Mouse (Mus musculus) intestine, embryonic 14.5 days (tissue): ENCODE measurements around the gene Ttc30b. TPM values are rescaled to one million over a fixed set of nuclear protein-coding genes. Genes with fewer than 3 reads are reported as not detected.

Experiments
- ATAC-seq: fragments of 200-750 bp; cut with Nextera tagmentation; replicated peaks from 2 replicates; pipeline ENCODE4 v1.8.0; 2017; ENCODE audit warnings: low read depth, moderate number of reproducible peaks, moderate TSS enrichment, moderate library complexity; ENCODE audit not compliant: low FRiP score, low TSS enrichment
- DNase-seq: peaks from one replicate; pipeline ENCODE4 v3.0.0-alpha.2; 2018; ENCODE audit warnings: low spot score
- H3K27ac ChIP-seq: fragments of 300-500 bp; sonication (generic); 2 replicates; pipeline ENCODE4 v1.5.1; 2014; ENCODE audit warnings: low read depth, mild to moderate bottlenecking, control low read depth
- H3K27me3 ChIP-seq: fragments of 300-500 bp; sonication (generic); replicated peaks from 2 replicates; pipeline ENCODE4 v1.6.1; 2014; ENCODE audit warnings: low read length, control low read depth; ENCODE audit not compliant: control insufficient read depth, insufficient read depth
- H3K36me3 ChIP-seq: fragments of 300-500 bp; sonication (generic); 2 replicates; pipeline ENCODE4 v1.6.1; 2014; ENCODE audit warnings: low read length, control low read depth; ENCODE audit not compliant: control insufficient read depth, insufficient read depth
- H3K4me1 ChIP-seq: fragments of 300-500 bp; sonication (generic); replicated peaks from 2 replicates; pipeline ENCODE4 v1.6.1; 2014; ENCODE audit warnings: low read length, control low read depth, mixed read lengths; ENCODE audit not compliant: control insufficient read depth, insufficient read depth
- H3K4me2 ChIP-seq: fragments of 300-500 bp; sonication (generic); 2 replicates; pipeline ENCODE4 v1.6.1; 2014; ENCODE audit warnings: low read length
- H3K4me3 ChIP-seq: fragments of 300-500 bp; sonication (generic); 2 replicates; pipeline ENCODE4 v1.5.1; 2014; ENCODE audit warnings: low read depth, low read length, control low read depth, mixed read lengths
- H3K9ac ChIP-seq: fragments of 300-500 bp; sonication (generic); 2 replicates; pipeline ENCODE4 v1.6.1; 2014; ENCODE audit warnings: mild to moderate bottlenecking, low read length
- H3K9me3 ChIP-seq: fragments of 300-500 bp; sonication (generic); 2 replicates; pipeline ENCODE4 v1.6.1; 2016; ENCODE audit warnings: low read length, control low read depth; ENCODE audit not compliant: control insufficient read depth
- WGBS: fragments of 180-500 bp; shearing (Covaris S2); extraction: QIAGEN DNeasy Blood & Tissue Kit; methylation state at CpG from one replicate; pipeline ENCODE4 v1.1.7; 2014; 5-methylcytosine and 5-hydroxymethylcytosine counted together
- polyA plus RNA-seq: library from polyadenylated mRNA; unstranded; fragments of >200 nt; fragmentation: Nextera tagmentation; extraction: Ambion mirVana; gene quantifications from 2 replicates; pipeline ENCODE4 v1.2.1, GENCODE M21; 2014

Gene Ttc30b
- polyA plus RNA-seq, 1 experiment from 2014 or later, result 9.3 TPM

DNA sequence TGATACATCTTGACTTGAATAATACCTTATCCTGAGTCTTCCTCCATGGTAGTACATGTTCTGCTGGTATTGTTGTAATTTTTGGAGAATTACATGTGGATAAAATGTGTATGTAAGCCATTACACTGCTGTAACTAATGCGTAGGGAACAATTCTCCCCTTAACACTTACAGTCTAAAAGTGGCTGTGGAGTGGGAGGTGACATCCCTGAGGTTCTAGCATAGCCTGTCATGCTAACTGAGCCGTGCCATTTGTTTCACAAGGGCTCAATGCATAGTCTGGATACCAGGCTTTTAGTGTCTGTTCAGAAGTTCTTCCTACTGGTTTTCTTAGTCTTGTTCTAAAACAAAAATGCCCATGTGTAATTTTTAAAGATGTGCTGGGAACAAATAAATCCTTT lies 7.4 kb downstream of the Ttc30b start:
- Histone ChIP-seq H3K36me3 (peaks cover 11% of the 10 kb centered on the region; the same call in 1 of the 2 replicates), H3K4me1 (no peaks in the 10 kb centered on the region), H3K27ac (no peak overlapping the region), H3K4me3 (no peak overlapping the region), H3K9me3 (no peaks in the 10 kb centered on the region), H3K9ac (no peak overlapping the region), H3K27me3 (0 out of 2 replicates have a peak, but pooled peaks cover 3% of the 10 kb centered on the region), H3K4me2 (no peak overlapping the region)
- ATAC-seq (no peak), DNase-seq (no peak)
- WGBS, result 94% methylated on average over 2 of the region's 2 CpGs

DNA sequence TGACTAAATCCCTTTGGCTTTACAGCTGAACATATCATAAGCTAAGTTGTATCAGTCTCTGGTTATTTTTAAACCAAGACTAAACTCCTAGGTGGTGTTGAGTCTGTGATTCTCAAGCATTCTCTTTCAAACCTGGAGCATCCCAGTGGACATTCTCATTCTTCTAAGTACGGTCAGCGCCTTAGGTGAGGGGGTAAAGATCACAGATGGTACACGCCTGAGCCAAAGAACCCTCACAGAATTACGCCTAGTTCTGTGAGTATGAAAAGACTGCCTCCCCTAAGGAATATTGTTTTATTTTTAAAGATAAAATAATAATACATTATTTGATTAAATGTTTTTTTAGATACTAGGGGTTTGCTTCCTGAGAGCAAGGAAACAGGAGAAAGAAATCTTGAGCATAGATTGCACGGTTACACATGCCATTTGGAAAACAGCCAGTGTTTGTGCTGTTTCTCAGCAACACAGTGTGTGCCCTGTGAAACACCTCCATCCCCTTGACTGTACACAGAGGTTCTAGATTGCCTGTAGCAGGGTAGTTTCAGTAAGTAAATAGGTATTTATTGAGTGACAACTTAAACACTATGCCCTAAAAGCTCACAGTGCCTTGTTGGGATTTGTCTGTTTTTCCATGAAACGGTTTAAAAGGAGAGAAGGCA lies 8.5 kb downstream of the Ttc30b start:
- Histone ChIP-seq H3K27me3 (0 out of 2 replicates have a peak, but pooled peaks cover 3% of the 10 kb centered on the region), H3K9me3 (no peaks in the 10 kb centered on the region), H3K4me2 (no peak overlapping the region), H3K4me3 (no peak overlapping the region), H3K4me1 (no peaks in the 10 kb centered on the region), H3K27ac (no peak overlapping the region), H3K36me3 (peaks cover 13% of the 10 kb centered on the region; the same call in 1 of the 2 replicates), H3K9ac (no peak overlapping the region)
- ATAC-seq (no peak), DNase-seq (no peak)
- WGBS, result 97% methylated on average over 6 of the region's 6 CpGs

DNA sequence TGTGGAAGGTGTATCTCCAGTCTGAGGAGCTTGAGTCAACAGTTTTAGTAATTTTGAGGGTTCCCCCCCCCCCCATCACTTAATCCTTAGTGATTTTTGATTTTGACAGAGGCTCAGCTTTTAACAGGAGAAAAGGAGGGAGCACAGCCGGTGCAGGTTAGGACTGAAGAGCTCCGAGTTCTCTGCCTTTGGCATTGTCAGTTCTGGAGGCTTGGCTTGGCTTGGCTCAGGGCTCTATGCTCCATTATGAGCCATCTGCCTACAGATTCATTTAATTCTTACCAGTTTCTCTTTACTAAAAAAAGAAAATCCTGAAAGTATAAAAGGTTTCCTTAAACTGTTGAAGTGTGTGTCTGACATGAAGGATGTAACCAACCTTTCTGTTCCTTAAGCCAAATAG lies 9.2 kb downstream of the Ttc30b start:
- no peak overlapping the region for H3K4me3 ChIP-seq
- H3K9ac ChIP-seq, result no peak overlapping the region
- peaks cover 13% of the 10 kb centered on the region; the same call in 1 of the 2 replicates for H3K36me3 ChIP-seq
- H3K9me3 ChIP-seq, result no peaks in the 10 kb centered on the region
- no peaks in the 10 kb centered on the region for H3K4me1 ChIP-seq
- no peak overlapping the region for H3K27ac ChIP-seq
- DNase-seq (no peak), ATAC-seq (no peak)
- 0 out of 2 replicates have a peak, but pooled peaks cover 6% of the 10 kb centered on the region for H3K27me3 ChIP-seq
- 85% methylated on average over 2 of the region's 2 CpGs for WGBS
- H3K4me2 ChIP-seq, result no peak overlapping the region

DNA sequence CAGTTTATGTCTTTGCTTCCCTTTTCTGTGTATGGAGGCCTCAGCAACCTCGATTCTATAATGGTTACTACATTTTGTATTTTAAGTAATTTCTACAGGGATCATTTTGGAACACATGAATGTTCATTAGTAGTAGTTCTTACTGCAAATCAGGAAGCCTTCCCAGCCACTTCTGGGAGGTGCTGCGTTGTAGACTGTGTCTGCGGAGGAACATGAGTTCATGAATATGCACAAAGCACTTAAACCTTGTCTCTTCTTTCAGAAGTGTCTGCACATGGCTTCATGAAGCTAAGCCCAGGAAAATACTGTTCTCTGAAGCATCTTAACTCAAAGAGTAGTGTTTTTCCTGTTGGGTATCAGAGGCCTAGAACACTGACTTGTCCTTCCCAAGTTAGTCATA lies 10.4 kb downstream of the Ttc30b start:
- no peaks in the 10 kb centered on the region for H3K9me3 ChIP-seq
- ATAC-seq (no peak), DNase-seq (no peak)
- H3K27me3 ChIP-seq, result peaks cover 13% of the 10 kb centered on the region; the same call in 1 of the 2 replicates
- H3K4me1 ChIP-seq, result no peaks in the 10 kb centered on the region
- H3K4me3 ChIP-seq, result no peak overlapping the region
- H3K9ac ChIP-seq, result no peak overlapping the region
- H3K27ac ChIP-seq, result no peak overlapping the region
- H3K4me2 ChIP-seq, result no peak overlapping the region
- 96% methylated on average over 3 of the region's 3 CpGs for WGBS
- H3K36me3 ChIP-seq, result peaks cover 13% of the 10 kb centered on the region; the same call in 1 of the 2 replicates

DNA sequence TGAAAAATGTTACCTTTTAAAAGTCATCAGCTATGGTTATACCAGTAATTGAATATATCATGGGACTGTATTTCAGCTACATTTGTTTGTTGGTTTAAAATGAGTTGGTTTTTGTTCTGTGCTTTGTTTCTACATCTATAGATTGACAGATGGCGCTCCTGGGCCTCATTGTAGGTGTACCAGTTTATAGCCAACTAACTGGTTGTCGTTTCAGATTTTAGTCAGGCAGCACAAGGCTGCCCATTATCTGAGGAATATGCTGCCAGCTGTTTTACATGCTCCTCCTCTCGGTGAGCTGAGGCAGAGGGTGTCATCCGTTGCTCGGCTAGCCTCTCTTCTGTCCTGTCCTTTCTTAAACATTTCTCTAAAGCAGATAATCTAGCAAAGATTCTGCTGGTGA lies 12.3 kb downstream of the Ttc30b start:
- Histone ChIP-seq H3K36me3 (peaks cover 13% of the 10 kb centered on the region; the same call in 1 of the 2 replicates), H3K4me2 (no peak overlapping the region), H3K9me3 (no peaks in the 10 kb centered on the region), H3K4me1 (no peaks in the 10 kb centered on the region), H3K4me3 (no peak overlapping the region), H3K27me3 (peaks cover 20% of the 10 kb centered on the region; the same call in 1 of the 2 replicates), H3K9ac (no peak overlapping the region), H3K27ac (no peak overlapping the region)
- 83% methylated on average over 5 of the region's 5 CpGs for WGBS
- DNase-seq, result no peak
- ATAC-seq, result no peak

DNA sequence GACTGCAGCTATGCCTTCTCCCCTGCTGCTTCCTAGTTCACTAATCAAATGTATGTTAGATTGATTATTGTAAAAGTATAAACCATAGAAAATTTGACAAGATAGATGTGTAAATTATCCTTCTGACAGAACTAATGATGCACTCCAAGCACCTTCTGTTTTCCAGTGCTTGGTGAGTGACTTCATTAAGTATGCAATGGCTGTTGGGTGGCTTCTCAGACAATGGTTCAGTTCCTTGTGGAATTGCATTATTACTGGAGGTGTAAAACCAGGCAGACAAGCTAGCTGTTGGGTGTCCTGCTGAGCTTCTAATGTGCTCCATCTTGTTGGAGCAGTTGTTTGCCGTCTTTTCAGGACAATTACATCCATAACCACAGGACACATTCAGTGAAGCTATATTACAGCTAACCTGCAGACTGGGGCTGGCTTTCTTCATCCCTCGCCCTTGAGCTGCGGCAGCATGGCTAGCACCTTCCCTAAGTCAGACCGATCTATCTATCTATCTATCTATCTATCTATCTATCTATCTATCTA lies 14.5 kb downstream of the Ttc30b start:
- peaks cover 17% of the 10 kb centered on the region; the same call in 1 of the 2 replicates for H3K27me3 ChIP-seq
- no peaks in the 10 kb centered on the region for H3K4me1 ChIP-seq
- no peak for DNase-seq
- H3K9ac ChIP-seq, result no peak overlapping the region
- peaks cover 10% of the 10 kb centered on the region; the same call in 1 of the 2 replicates for H3K36me3 ChIP-seq
- no peaks in the 10 kb centered on the region for H3K9me3 ChIP-seq
- no peak overlapping the region for H3K4me3 ChIP-seq
- 84% methylated on average over 4 of the region's 4 CpGs for WGBS
- no peak overlapping the region for H3K27ac ChIP-seq
- no peak for ATAC-seq
- no peak overlapping the region for H3K4me2 ChIP-seq

DNA sequence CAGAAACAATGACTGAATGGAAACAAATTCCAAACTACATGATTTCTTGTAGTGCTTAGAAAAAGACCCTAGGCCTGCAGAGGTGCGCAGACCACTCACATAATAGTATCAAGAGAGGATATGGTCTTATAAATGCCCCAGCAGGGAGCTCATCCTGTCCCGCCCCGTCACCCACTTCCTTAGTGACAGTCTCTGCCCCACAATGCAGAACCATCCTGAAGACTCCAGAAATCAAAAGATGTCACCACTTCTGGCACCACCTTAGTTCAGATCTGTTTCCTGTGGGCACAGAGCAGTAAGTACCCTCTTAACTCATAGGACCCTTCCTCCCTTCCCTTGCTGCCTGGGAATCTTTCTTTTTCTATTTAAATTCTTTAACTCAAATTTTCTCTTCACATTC lies 23.3 kb downstream of the Ttc30b start:
- H3K4me3 ChIP-seq, result no peak overlapping the region
- WGBS, result 90% methylated on average over 3 of the region's 3 CpGs
- no peak overlapping the region for H3K27ac ChIP-seq
- 0 out of 2 replicates have a peak, but pooled peaks cover 9% of the 10 kb centered on the region for H3K27me3 ChIP-seq
- no peaks in the 10 kb centered on the region for H3K4me1 ChIP-seq
- DNase-seq (no peak), ATAC-seq (no peak)
- no peak overlapping the region for H3K9ac ChIP-seq
- no peak overlapping the region for H3K4me2 ChIP-seq
- H3K36me3 ChIP-seq, result peaks cover 35% of the 10 kb centered on the region
- H3K9me3 ChIP-seq, result no peaks in the 10 kb centered on the region

DNA sequence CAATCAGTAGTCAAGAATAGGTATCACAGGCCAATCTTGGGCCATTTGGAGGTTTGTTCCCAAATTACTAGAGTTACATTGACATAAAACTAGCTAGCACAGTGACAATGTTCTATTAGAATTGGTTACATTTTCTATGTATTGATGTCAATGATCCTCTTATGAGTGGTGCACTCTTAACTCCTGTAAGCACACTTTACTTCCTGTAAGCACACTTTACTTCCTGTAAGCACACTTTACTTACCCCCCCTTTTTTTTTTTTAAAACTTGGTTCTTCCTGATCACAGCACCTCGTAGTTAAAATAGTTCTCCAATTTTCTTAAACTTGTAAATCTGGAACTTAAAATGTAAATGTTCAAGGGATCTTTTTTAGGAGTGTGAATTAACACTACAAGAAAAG lies 31.2 kb downstream of the Ttc30b start:
- Histone ChIP-seq H3K4me1 (no peaks in the 10 kb centered on the region), H3K9me3 (no peaks in the 10 kb centered on the region), H3K27me3 (no peaks in the 10 kb centered on the region), H3K36me3 (peaks cover 35% of the 10 kb centered on the region), H3K27ac (no peak overlapping the region), H3K4me2 (no peak overlapping the region), H3K9ac (no peak overlapping the region), H3K4me3 (no peak overlapping the region)
- WGBS, result 81% methylated on average over 1 of the region's 1 CpGs
- no peak for ATAC-seq
- no peak for DNase-seq

DNA sequence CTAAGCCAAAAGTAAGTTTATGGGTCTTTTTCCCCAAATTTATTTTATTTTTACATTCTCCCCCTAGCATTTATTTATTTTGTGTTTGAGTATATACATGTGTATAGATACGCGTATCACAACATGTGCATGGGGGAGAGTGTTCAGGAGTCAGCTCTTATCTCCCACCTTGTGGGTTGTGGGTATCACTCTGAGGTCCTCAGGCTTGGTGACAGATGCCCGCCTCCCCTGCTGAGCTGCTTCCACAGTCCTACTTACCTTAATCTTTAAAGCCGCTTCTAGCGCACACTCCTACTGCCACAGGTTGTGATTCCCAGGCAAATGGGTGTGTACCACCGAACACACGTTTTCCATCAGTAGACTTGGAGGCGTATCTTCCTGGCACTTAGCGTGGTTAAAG lies 36.5 kb downstream of the Ttc30b start:
- no peak overlapping the region for H3K9ac ChIP-seq
- DNase-seq (no peak), ATAC-seq (no peak)
- H3K27me3 ChIP-seq, result no peaks in the 10 kb centered on the region
- H3K36me3 ChIP-seq, result peaks cover 15% of the 10 kb centered on the region
- H3K4me3 ChIP-seq, result no peak overlapping the region
- H3K4me1 ChIP-seq, result no peaks in the 10 kb centered on the region
- H3K27ac ChIP-seq, result no peak overlapping the region
- no peak overlapping the region for H3K4me2 ChIP-seq
- no peaks in the 10 kb centered on the region for H3K9me3 ChIP-seq
- 92% methylated on average over 9 of the region's 9 CpGs for WGBS
